Mouse (Mus musculus): Measurements from ENCODE around the gene Zfp574. TPM values are rescaled to one million over a fixed set of nuclear protein-coding genes. Genes with fewer than 3 reads are reported as not detected.
A peak's percentile ranks its signal among the peaks of the same experiment; 100 is the strongest.

Zfp574 gene
- polyA plus RNA-seq, 1 experiment from 2014 or later = 15.7 TPM

DNA sequence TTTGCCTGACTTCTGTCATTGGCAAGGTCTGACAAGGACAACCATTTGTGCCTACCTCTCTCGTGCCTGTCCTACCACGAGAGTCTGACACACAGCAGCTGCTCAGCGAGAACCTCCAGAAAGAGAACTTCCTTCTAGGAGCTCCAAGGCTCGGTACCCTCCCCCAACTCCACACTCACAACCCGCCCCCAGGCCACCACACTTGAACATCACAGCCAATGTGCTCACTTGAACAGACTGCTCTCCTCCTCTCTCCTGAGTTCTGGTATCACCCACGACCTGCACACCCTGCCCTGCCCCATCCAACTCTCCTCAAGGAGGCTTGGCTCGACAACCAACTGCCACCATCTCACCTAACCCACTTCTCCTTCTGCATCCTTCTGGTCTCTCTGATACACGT is 8.5 kb upstream of the Zfp574 start:
- Histone ChIP-seq H3K4me1 (ENCODE audit: control insufficient read depth, insufficient read depth, low read length) (no peaks in the 10 kb centered on the region), H3K4me3 (ENCODE audit: low read depth, low read length) (no peak overlapping the region), H3K9me3 (replicated peaks; ENCODE audit: control insufficient read depth, low read length) (no peaks in the 10 kb centered on the region), H3K27me3 (ENCODE audit: control insufficient read depth, insufficient read depth, low read length) (no peaks in the 10 kb centered on the region), H3K4me2 (no peak overlapping the region), H3K27ac (ENCODE audit: low read depth, low read length) (no peak overlapping the region), H3K36me3 (ENCODE audit: control insufficient read depth, insufficient read depth, low read length) (peaks cover 57% of the 10 kb centered on the region), H3K9ac (ENCODE audit: low read depth, low read length) (no peak overlapping the region)
- no peak for ATAC-seq (replicated peaks; ENCODE audit: insufficient number of reproducible peaks, low FRiP score, low TSS enrichment)
- WGBS (ENCODE audit: insufficient replicate concordance) = 75% methylated on average over 8 of the region's 8 CpGs

GRCm38 (mm10) chr7:25067338-25067737 is 5.0 kb upstream of the Zfp574 start:
- no peak overlapping the region for H3K27ac ChIP-seq (ENCODE audit: low read depth, low read length)
- no peak overlapping the region for H3K9ac ChIP-seq (ENCODE audit: low read depth, low read length)
- 89% methylated on average over 7 of the region's 7 CpGs for WGBS (ENCODE audit: insufficient replicate concordance)
- no peak overlapping the region for H3K4me3 ChIP-seq (ENCODE audit: low read depth, low read length)
- no peak overlapping the region for H3K4me2 ChIP-seq
- H3K27me3 ChIP-seq (ENCODE audit: control insufficient read depth, insufficient read depth, low read length) = no peaks in the 10 kb centered on the region
- peaks cover 11% of the 10 kb centered on the region for H3K4me1 ChIP-seq (ENCODE audit: control insufficient read depth, insufficient read depth, low read length)
- ATAC-seq (replicated peaks; ENCODE audit: insufficient number of reproducible peaks, low FRiP score, low TSS enrichment) = no peak
- H3K9me3 ChIP-seq (replicated peaks; ENCODE audit: control insufficient read depth, low read length) = no peaks in the 10 kb centered on the region
- H3K36me3 ChIP-seq (ENCODE audit: control insufficient read depth, insufficient read depth, low read length) = peaks cover 39% of the 10 kb centered on the region

GRCm38 (mm10) chr7:25067909-25068656 is 4.3 kb upstream of the Zfp574 start:
- Histone ChIP-seq H3K27ac (ENCODE audit: low read depth, low read length) (no peak overlapping the region), H3K4me1 (ENCODE audit: control insufficient read depth, insufficient read depth, low read length) (peaks cover 12% of the 10 kb centered on the region), H3K27me3 (ENCODE audit: control insufficient read depth, insufficient read depth, low read length) (no peaks in the 10 kb centered on the region), H3K36me3 (ENCODE audit: control insufficient read depth, insufficient read depth, low read length) (peaks cover 32% of the 10 kb centered on the region), H3K9ac (ENCODE audit: low read depth, low read length) (no peak overlapping the region), H3K9me3 (replicated peaks; ENCODE audit: control insufficient read depth, low read length) (no peaks in the 10 kb centered on the region), H3K4me3 (ENCODE audit: low read depth, low read length) (no peak overlapping the region), H3K4me2 (no peak overlapping the region)
- 88% methylated on average over 22 of the region's 22 CpGs for WGBS (ENCODE audit: insufficient replicate concordance)
- ATAC-seq (replicated peaks; ENCODE audit: insufficient number of reproducible peaks, low FRiP score, low TSS enrichment) = no peak

- H3K36me3 ChIP-seq (ENCODE audit: control insufficient read depth, insufficient read depth, low read length) = peaks cover 26% of the 10 kb centered on the region
These were observed 3.6 kb upstream of the Zfp574 start for GRCm38 (mm10) chr7:25068724-25069123.

DNA sequence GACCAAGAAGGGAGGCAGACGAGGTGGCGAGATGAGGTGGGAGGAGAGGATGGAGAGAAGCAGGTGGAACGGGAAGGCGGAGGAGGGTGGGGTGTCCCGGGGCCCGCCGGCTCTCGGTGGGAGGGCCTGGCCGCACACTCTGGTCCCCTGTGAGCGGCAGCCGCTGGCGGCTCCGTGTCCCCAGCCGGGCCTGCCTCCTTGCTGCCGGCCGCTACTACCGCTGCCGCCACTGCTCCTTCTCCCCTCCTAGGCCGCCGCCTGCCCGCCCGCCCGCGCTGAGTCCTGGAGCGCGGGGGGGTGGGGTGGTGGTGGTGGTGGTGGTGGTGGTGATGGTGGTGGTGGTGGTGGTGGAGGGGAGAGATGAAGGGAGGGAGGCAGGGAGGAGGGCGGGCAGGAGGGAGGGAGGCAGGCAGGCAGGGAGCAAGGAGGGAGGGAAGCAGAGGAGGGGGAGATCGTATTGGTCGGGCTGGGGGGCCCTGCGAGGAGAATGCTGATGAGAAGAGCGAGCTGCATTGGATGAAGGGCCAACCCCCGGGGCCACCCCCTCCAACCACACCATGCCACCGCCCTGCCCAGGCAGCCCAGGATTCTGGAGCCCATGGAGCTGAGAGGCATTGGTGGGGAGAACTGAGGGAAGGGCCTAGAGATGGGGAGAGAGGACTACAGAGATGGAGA is 486 bp downstream of the Zfp574 start:
- Histone ChIP-seq H3K9ac (ENCODE audit: low read depth, low read length) (peak overlapping the region; percentile 80), H3K36me3 (ENCODE audit: control insufficient read depth, insufficient read depth, low read length) (peaks cover under 1% of the 10 kb centered on the region; the same call in 1 of the 2 replicates), H3K27ac (ENCODE audit: low read depth, low read length) (peak overlapping the region; percentile 80), H3K4me3 (ENCODE audit: low read depth, low read length) (peak overlapping the region; percentile 70), H3K4me2 (peak overlapping the region; percentile 83), H3K27me3 (ENCODE audit: control insufficient read depth, insufficient read depth, low read length) (no peaks in the 10 kb centered on the region), H3K4me1 (ENCODE audit: control insufficient read depth, insufficient read depth, low read length) (peaks cover 24% of the 10 kb centered on the region), H3K9me3 (replicated peaks; ENCODE audit: control insufficient read depth, low read length) (no peaks in the 10 kb centered on the region)
- 0 out of 2 replicates have a peak, but pooled peaks have one; percentile 1 for ATAC-seq (replicated peaks; ENCODE audit: insufficient number of reproducible peaks, low FRiP score, low TSS enrichment)
- WGBS (ENCODE audit: insufficient replicate concordance) = 1% methylated on average over 21 of the region's 33 CpGs

More at GRCm38 (mm10) chr7:25068724-25069123, 3.6 kb upstream of the Zfp574 start:
- WGBS (ENCODE audit: insufficient replicate concordance) = 52% methylated on average over 2 of the region's 2 CpGs
- Histone ChIP-seq H3K4me1 (ENCODE audit: control insufficient read depth, insufficient read depth, low read length) (peaks cover 17% of the 10 kb centered on the region), H3K4me2 (no peak overlapping the region), H3K27me3 (ENCODE audit: control insufficient read depth, insufficient read depth, low read length) (no peaks in the 10 kb centered on the region), H3K4me3 (ENCODE audit: low read depth, low read length) (no peak overlapping the region), H3K9ac (ENCODE audit: low read depth, low read length) (no peak overlapping the region), H3K27ac (ENCODE audit: low read depth, low read length) (no peak overlapping the region), H3K9me3 (replicated peaks; ENCODE audit: control insufficient read depth, low read length) (no peaks in the 10 kb centered on the region)
- no peak for ATAC-seq (replicated peaks; ENCODE audit: insufficient number of reproducible peaks, low FRiP score, low TSS enrichment)

- H3K9ac ChIP-seq (ENCODE audit: low read depth, low read length) = no peak overlapping the region
- ATAC-seq (replicated peaks; ENCODE audit: insufficient number of reproducible peaks, low FRiP score, low TSS enrichment) = no peak
- peaks cover 34% of the 10 kb centered on the region for H3K4me1 ChIP-seq (ENCODE audit: control insufficient read depth, insufficient read depth, low read length)
These were observed 1.6 kb downstream of the Zfp574 start for GRCm38 (mm10) chr7:25073924-25074323.

DNA sequence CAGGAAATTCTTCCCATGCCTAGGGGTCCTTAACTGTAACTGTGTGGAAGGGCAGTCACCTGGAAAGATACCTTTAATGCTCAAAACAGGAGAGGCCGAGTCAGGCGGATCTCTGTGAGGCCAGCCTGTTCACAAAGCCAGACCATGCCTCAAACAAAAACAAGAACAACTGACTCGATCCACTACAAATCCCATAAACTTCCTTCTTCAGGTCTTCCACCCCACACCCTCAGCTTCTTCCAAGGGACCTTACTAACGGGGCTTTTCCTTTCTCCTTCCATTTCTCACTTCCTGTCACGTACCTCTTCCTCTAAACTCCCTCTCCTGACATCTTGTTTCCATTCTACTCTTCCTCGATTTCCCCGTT is 3.9 kb downstream of the Zfp574 start:
- 20% methylated on average over 7 of the region's 7 CpGs for WGBS (ENCODE audit: insufficient replicate concordance)
- peaks cover 26% of the 10 kb centered on the region for H3K4me1 ChIP-seq (ENCODE audit: control insufficient read depth, insufficient read depth, low read length)
- peak overlapping the region; percentile 71 for H3K4me3 ChIP-seq (ENCODE audit: low read depth, low read length)
- H3K27ac ChIP-seq (ENCODE audit: low read depth, low read length) = peak overlapping the region; percentile 95
- ATAC-seq (replicated peaks; ENCODE audit: insufficient number of reproducible peaks, low FRiP score, low TSS enrichment) = no peak
- H3K9me3 ChIP-seq (replicated peaks; ENCODE audit: control insufficient read depth, low read length) = no peaks in the 10 kb centered on the region
- no peaks in the 10 kb centered on the region for H3K27me3 ChIP-seq (ENCODE audit: control insufficient read depth, insufficient read depth, low read length)
- peak overlapping the region; percentile 76 for H3K9ac ChIP-seq (ENCODE audit: low read depth, low read length)
- peak overlapping the region; percentile 80 for H3K4me2 ChIP-seq
- peaks cover 17% of the 10 kb centered on the region for H3K36me3 ChIP-seq (ENCODE audit: control insufficient read depth, insufficient read depth, low read length)

More at GRCm38 (mm10) chr7:25073924-25074323, 1.6 kb downstream of the Zfp574 start:
- Histone ChIP-seq H3K4me2 (no peak overlapping the region; the same call in 1 of the 2 replicates), H3K36me3 (ENCODE audit: control insufficient read depth, insufficient read depth, low read length) (no peaks in the 10 kb centered on the region), H3K27me3 (ENCODE audit: control insufficient read depth, insufficient read depth, low read length) (no peaks in the 10 kb centered on the region), H3K27ac (ENCODE audit: low read depth, low read length) (no peak overlapping the region), H3K4me3 (ENCODE audit: low read depth, low read length) (no peak overlapping the region), H3K9me3 (replicated peaks; ENCODE audit: control insufficient read depth, low read length) (no peaks in the 10 kb centered on the region)
- 85% methylated on average over 8 of the region's 8 CpGs for WGBS (ENCODE audit: insufficient replicate concordance)

DNA sequence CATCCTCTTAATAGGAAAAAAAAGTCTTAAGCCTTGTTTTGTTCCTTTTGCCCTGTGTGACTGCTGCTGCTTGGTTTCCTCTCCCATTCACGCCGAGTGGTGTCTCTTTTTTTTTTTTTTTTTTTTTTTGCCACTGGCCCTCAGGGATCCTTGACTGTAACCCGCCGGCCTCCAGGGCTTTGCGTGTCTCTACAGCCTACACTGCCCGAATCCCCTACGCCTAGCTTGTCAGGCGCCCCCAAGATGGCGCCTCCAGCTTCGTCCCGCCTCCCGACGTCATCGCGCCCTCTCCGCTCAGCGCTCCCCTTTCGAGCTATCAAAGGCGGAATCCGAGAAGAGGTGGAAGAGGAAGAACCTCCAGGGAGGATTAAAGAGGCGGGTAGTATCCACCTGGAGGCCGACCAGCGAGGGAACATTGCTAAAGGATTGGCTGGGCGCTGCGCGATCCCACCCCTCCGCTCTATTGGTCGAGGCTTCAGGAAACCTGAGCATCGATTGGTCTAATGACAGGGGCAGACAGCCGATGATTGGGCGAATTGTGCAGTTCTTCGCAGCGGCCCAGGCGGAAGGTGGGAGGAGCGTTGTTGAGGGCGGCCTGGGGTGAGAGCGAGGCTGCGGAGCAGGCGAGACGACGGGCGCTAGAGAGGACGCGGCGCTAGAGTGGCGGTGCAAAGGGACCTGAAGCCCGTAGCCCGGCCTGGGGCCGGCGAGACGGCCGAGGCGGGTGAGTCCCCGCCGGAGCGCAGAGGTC is 4.5 kb downstream of the Zfp574 start:
- peak overlapping the region; percentile 90 for H3K4me2 ChIP-seq
- WGBS (ENCODE audit: insufficient replicate concordance) = under 1% methylated on average over 56 of the region's 56 CpGs

More for the DNA sequence above, 4.5 kb downstream of the Zfp574 start:
- no peaks in the 10 kb centered on the region for H3K9me3 ChIP-seq (replicated peaks; ENCODE audit: control insufficient read depth, low read length)
- peak; percentile 95 for ATAC-seq (replicated peaks; ENCODE audit: insufficient number of reproducible peaks, low FRiP score, low TSS enrichment)
- peaks cover 25% of the 10 kb centered on the region for H3K4me1 ChIP-seq (ENCODE audit: control insufficient read depth, insufficient read depth, low read length)
- peak overlapping the region; percentile 71 for H3K4me3 ChIP-seq (ENCODE audit: low read depth, low read length)
- no peaks in the 10 kb centered on the region for H3K27me3 ChIP-seq (ENCODE audit: control insufficient read depth, insufficient read depth, low read length)
- H3K36me3 ChIP-seq (ENCODE audit: control insufficient read depth, insufficient read depth, low read length) = peaks cover 23% of the 10 kb centered on the region
- peak overlapping the region; percentile 82 for H3K9ac ChIP-seq (ENCODE audit: low read depth, low read length)
- H3K27ac ChIP-seq (ENCODE audit: low read depth, low read length) = peak overlapping the region; percentile 95
